Mouse (Mus musculus) kidney, embryonic 16.5 days (tissue): ENCODE measurements around the gene Cyp4a31. TPM values are rescaled to one million over a fixed set of nuclear protein-coding genes. Genes with fewer than 3 reads are reported as not detected.

Experiments used
- polyA plus RNA-seq: library from polyadenylated mRNA; unstranded; fragments of >200 nt; fragmentation: Nextera tagmentation; extraction: Ambion mirVana; gene quantifications from 2 replicates; pipeline ENCODE4 v1.2.1, GENCODE M21; 2015

Gene Cyp4a31
- polyA plus RNA-seq, 1 experiment from 2014 or later: 41.3 TPM

Other genes starting within 250 kb of the Cyp4a31 start
- 1.1 and 1.2 TPM in 2 replicates for gene Cyp4a12b, start 152.0 kb upstream of the Cyp4a31 start, polyA plus RNA-seq
- 1.00 and 1.0 TPM in 2 replicates for gene Cyp4a30b, start 111.0 kb upstream of the Cyp4a31 start, polyA plus RNA-seq
- 0.40 and 0.47 TPM in 2 replicates for gene Cyp4a14, start 67.5 kb upstream of the Cyp4a31 start, polyA plus RNA-seq
- 3.0 and 3.1 TPM in 2 replicates for gene Cyp4a10, start 45.4 kb upstream of the Cyp4a31 start, polyA plus RNA-seq
- gene Cyp4a32, start 37.3 kb downstream of the Cyp4a31 start, polyA plus RNA-seq: not detected in 2 replicates
- 7.9 and 8.8 TPM in 2 replicates for gene Cyp4b1, start 84.1 kb downstream of the Cyp4a31 start, polyA plus RNA-seq
- 32.7 and 41.9 TPM in 2 replicates for gene Efcab14, start 174.1 kb downstream of the Cyp4a31 start, polyA plus RNA-seq
- gene Tex38, start 217.4 kb downstream of the Cyp4a31 start, polyA plus RNA-seq: 0.20 and 0.37 TPM in 2 replicates
- gene Atpaf1, start 221.2 kb downstream of the Cyp4a31 start, polyA plus RNA-seq: 58.0 and 59.7 TPM in 2 replicates